Mouse (Mus musculus) gonadal fat pad, adult 2 months (tissue): Measurements from ENCODE around the gene Edem3. TPM values are rescaled to one million over a fixed set of nuclear protein-coding genes. Genes with fewer than 3 reads are reported as not detected.

Source experiments
- DNase-seq: peaks from one replicate; pipeline ENCODE4 v3.0.0-alpha.2; 2012; ENCODE audit warnings: low read depth
- polyA plus RNA-seq: library from polyadenylated mRNA; depleted of rRNA; stranded (reverse); fragments of >200 nt; gene quantifications from 2 replicates; pipeline ENCODE4 v1.2.3, GENCODE M21; 2012; rRNA removed

The Edem3 gene
- polyA plus RNA-seq = 8.8 and 11.0 TPM in 2 replicates

- DNase-seq = peak; percentile 93
Measured at GRCm38 (mm10) chr1:151754881-151755659, at the start of gene Edem3. TSS of gene Edem3 (plus strand) at chr1:151755371.

- DNase-seq = no peak
Measured at GRCm38 (mm10) chr1:151705723-151706396, 49.3 kb upstream of the Edem3 start.

GRCm38 (mm10) chr1:151706397-151706752 is 48.8 kb upstream of the Edem3 start:
- DNase-seq = no peak

GRCm38 (mm10) chr1:151708966-151709733 is 46.0 kb upstream of the Edem3 start:
- DNase-seq = no peak

GRCm38 (mm10) chr1:151709734-151710022 is 45.5 kb upstream of the Edem3 start:
- DNase-seq = no peak

- no peak for DNase-seq
Measured at GRCm38 (mm10) chr1:151710424-151711055, 44.6 kb upstream of the Edem3 start.

- DNase-seq = no peak
Measured at GRCm38 (mm10) chr1:151711062-151711461, 44.1 kb upstream of the Edem3 start.

GRCm38 (mm10) chr1:151712664-151713063 is 42.5 kb upstream of the Edem3 start:
- no peak for DNase-seq

GRCm38 (mm10) chr1:151713622-151714021 is 41.5 kb upstream of the Edem3 start:
- no peak for DNase-seq

GRCm38 (mm10) chr1:151716024-151716710 is 39.0 kb upstream of the Edem3 start:
- no peak for DNase-seq

- DNase-seq = no peak
Measured at GRCm38 (mm10) chr1:151717624-151718023, 37.5 kb upstream of the Edem3 start.

- DNase-seq = no peak
Measured at GRCm38 (mm10) chr1:151718575-151718974, 36.6 kb upstream of the Edem3 start.

- no peak for DNase-seq
Measured at GRCm38 (mm10) chr1:151719911-151720310, 35.3 kb upstream of the Edem3 start.

GRCm38 (mm10) chr1:151720566-151720965 is 34.6 kb upstream of the Edem3 start:
- DNase-seq = no peak

- DNase-seq = no peak
Measured at GRCm38 (mm10) chr1:151721357-151721983, 33.7 kb upstream of the Edem3 start.

- no peak for DNase-seq
Measured at GRCm38 (mm10) chr1:151723771-151724170, 31.4 kb upstream of the Edem3 start.

GRCm38 (mm10) chr1:151725590-151725989 is 29.6 kb upstream of the Edem3 start:
- DNase-seq = no peak

GRCm38 (mm10) chr1:151726358-151726757 is 28.8 kb upstream of the Edem3 start:
- DNase-seq = no peak

GRCm38 (mm10) chr1:151728141-151728540 is 27.0 kb upstream of the Edem3 start:
- DNase-seq = no peak

- DNase-seq = no peak
Measured at GRCm38 (mm10) chr1:151737146-151737545, 18.0 kb upstream of the Edem3 start.

- DNase-seq = no peak
Measured at GRCm38 (mm10) chr1:151741199-151741621, 14.0 kb upstream of the Edem3 start.
